Mouse (Mus musculus) thymus, postnatal 10 days (tissue): ENCODE results near the gene Foxg1.

Experiments used
- DNase-seq, 2 experiments: peaks; one replicate each; pipeline ENCODE4 v3.0.0; 2021; ENCODE audit warnings: low spot score in 2 of 2

The Foxg1 gene

DNA sequence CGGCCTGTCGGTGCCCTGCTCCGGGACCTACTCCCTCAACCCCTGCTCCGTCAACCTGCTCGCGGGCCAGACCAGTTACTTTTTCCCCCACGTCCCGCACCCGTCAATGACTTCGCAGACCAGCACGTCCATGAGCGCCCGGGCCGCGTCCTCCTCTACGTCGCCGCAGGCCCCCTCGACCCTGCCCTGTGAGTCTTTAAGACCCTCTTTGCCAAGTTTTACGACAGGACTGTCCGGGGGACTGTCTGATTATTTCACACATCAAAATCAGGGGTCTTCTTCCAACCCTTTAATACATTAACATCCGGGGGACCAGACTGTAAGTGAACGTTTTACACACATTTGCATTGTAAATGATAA lies 3.2 kb downstream of the Foxg1 start:
- DNase-seq = no peak

DNA sequence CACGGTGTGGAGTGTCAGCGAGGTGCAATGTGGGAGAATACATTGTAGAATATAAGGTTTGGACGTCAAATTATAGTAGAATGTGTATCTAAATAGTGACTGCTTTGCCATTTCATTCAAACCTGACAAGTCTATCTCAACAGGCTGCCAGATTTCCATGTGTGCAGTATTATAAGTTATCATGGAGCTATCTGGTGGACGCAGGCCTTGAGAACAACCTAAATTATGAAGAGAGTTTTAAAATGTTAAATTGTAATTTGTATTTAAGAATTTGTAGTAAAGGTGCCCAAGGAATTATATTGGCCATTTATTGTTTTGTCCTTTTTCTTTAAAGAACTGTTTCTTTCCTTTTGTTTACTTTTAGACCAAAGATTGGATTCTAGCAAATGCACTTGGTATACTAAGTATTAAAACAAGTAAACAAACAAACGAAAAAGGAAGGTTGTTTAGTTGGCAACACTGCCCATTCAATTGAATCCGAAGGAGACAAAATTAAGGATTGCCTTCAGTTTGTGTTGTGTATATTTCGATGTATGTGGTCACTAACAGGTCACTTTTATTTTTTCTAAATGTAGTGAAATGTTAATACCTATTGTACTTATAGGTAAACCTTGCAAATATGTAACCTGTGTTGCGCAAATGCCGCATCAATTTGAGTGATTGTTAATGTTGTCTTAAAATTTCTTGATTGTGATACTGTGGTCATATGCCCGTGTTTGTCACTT lies 3.8 kb downstream of the Foxg1 start:
- DNase-seq = no peak

DNA sequence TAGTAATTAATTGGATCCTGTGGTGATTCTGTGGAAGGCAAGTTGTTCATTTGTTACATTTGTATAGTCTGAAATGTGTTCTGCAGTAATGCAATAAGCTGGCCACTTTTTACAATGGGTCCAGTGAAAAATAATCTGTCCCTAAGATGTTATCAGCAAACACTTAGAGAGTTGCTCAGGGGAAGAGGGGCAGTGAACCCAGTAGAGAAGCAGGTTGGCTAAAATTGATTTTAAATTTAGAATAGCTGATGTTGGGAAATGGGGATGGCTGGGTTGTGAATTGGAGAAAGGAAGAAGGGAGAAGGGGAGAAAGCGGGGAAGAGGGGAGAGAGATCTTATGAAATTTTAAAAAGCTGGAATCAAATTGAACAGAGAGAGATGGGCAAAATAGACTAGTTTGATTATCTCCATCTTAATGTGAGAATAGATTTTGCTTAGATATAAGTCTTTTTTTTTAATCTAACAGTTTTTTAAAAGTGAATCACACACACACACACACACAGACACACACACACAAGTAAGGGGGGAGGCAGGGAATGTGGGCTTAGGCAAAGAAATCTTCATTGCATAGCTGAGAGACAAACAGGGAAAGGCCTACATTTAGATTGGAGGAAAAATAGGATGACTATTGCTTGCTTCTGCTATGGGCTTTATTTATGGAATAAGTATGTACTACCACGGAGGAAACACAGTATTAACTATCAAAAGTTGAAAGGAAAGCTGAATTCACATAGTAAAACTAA lies 5.6 kb downstream of the Foxg1 start:
- DNase-seq = no peak

DNA sequence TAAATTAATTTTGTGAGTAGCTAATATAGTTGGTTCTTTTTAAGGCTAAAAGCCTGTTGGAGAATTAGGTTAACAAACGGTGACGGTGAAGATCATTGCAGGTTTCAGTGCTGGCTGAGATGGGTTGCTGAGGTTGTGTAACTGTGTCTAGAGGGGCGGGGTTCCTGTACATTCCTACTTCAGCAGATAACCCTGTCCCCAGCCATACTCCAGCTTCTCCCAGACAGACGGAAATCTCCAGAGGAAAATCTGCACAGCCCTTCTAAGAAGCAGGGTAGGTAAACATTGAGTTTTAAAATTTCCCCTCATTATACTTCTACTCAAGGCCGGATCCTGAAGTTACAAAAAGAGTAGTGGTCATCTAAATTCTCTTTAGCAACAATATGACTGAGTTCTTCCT lies 7.2 kb downstream of the Foxg1 start:
- no peak for DNase-seq

DNA sequence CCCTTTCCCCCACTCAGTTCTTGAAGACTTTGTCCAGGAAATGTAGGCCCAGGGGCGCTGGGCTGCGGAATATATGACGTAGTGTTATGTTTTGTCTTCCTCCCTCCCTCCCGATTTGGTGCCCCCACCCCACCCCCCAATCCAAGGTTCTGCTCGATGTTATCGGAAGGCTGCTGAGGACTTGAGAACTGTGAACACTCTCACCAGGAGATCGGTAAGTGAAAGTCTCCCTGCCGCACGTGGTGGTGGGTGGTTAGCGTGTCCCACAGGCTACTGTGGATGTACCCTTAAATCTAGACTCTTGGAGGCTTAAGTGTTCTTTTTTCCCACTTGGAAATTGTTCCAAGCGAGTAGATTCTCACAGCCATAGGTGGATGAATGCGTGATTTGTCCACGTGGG lies 7.8 kb downstream of the Foxg1 start:
- DNase-seq = no peak

DNA sequence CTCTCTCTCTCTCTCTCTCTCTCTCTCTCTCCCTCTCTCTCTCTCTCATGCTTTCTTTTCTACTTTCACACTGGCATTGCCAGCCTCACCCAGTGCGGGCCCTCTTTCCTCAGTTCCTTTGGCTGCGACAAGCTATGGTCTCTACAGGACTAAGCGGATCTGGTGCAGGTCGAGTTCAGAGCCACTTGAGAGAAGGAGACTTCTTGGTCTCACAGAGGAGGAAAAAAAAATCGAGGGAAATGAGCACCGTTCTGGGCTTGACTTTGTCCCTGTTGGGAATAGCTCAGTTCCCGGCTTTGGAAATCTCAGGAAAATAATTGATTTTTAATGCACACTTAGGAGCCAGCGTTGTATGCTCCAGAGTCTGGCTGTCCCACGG lies 8.5 kb downstream of the Foxg1 start:
- no peak for DNase-seq

DNA sequence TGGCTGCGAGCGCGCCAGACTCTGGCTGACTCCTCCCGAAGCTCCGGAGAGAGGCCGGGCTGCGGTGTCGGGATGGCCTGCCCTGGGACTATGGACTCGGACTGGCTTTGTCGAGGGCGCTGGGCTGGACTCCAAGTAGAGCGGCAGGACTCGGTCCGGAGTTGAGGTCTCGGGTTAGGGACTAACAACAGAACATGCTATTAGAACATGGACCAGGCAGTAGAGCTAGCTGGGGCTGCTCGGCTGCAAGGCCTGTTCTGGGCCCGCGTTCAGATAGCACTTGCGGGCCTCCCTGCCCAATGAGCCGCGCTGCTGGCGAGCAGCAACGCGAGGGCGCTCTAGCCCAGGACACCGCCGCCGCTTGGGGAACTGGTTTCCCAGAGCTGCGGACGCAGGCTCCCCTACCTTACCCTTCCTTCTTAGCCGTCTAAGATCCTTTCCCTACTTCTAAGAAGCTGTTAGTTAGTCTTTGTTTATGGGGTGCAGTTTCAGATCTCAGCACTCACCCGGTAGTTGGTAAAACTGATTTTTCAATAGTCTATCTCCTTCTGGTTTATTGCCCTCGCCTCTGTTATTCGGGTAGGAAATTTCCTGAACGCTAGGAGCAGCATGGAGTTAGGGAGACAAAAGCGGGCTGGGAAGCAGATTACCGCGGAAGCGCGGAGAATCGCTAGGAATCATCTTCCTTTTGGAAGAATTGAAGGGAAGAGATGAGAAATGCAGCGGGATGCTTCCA lies 9.0 kb downstream of the Foxg1 start:
- DNase-seq = no peak

DNA sequence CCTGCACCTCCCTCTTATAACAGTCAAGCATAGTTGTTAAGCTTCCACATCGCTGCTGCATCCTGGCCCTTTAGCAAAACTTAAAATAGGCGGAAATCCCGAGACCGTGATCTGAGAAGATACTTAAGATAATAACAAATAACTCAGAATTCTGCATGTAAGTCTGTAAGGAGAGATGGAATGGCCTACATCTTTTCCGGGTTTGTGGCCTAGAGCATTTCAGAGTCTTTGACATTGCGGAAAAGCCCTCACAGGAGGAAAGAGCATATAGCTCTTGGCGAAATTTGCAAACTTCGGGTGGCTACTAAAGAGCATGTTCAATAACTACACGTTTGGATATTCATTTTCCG lies 9.6 kb downstream of the Foxg1 start:
- DNase-seq = no peak

DNA sequence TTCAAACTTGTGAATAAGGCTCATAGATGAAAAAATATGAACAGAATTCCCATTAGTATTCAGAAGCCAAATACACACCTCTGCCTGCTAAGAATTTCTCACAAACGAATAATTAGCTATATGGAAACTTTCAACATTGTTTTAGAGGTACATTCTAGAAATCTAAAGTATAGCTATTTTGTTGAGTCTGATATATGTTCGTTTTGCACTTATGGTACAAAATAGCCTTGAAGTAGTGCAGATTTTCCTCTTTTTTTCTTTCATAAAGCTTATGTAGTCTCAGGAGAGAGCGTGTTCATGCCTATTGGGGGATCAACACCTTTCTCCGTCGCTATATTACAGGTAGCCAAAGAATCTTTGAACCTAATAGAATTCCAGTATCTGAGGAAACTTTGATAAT lies 10.4 kb downstream of the Foxg1 start:
- DNase-seq = no peak

DNA sequence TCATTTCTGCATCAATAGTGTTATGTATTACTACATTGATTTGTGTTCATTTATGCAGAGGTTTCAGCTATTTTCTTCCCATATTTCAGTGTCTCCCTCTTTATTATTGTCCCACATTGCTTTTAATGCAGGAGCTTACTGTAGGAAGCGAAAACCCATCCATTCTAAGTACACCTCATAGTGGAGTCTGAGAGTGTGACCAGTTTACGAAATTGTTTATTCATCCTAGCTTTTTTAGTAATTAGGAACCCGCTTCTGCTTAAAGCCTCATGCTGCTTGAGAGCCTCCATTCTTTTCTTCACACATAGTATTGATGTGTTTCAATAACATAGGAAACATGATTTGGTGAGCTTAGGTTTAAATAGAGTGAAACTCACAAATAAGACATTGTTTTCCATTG lies 11.2 kb downstream of the Foxg1 start:
- no peak for DNase-seq

DNA sequence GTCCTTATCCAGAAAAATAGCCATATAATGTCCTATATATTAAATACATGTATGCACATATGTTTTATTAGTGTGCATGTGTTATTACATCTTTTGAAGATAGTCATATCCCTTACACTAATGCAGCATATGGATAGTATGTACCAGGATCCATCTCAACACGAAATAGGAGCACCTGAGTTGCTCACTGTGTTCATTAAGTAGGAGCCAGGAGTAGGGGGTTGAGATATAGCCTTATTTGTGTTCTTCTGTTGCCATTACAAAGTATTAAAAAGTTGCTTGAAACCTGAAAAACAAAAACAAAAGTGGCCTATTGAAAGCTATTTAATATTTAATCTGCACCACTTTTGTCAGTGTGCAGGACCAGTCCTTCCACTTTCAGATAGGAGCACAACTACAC lies 11.7 kb downstream of the Foxg1 start:
- no peak for DNase-seq

DNA sequence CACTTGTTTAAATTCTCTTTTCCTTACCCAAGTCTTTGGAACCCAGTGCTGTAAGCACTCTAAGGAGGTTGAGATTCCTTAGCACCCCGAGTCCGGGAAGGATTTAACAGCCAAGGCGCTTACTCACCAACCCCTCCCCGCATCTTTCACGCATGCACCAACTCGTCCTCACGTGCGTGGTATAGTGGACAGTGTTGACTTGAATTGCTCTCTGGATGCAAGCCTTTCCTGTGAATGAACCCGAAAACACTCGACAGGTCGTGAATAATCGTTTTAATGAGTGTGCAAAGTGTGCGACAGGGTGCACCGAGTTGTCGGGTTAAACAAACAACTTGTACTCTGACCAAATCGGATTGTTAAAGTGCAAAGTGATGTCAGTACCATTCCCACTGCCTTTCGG lies 12.4 kb downstream of the Foxg1 start:
- DNase-seq = no peak

DNA sequence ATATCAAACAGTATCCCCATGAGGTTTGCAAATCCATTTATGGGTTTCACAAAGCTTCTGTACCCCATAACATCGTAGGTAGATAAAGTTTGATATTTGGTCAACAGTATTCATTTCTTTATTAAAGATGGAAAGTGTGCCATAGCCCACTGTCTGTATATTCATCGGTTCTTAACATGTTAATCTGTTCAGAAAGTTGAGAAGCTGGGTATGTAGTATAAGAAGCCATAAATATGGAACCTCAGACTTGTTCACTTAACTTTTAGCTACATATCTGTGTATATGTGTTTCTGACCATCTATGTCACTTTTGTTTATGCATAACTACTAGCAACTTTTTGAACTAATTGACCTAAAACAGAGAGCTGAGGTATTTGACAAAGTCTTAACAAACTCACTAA lies 13.5 kb downstream of the Foxg1 start:
- DNase-seq = no peak

DNA sequence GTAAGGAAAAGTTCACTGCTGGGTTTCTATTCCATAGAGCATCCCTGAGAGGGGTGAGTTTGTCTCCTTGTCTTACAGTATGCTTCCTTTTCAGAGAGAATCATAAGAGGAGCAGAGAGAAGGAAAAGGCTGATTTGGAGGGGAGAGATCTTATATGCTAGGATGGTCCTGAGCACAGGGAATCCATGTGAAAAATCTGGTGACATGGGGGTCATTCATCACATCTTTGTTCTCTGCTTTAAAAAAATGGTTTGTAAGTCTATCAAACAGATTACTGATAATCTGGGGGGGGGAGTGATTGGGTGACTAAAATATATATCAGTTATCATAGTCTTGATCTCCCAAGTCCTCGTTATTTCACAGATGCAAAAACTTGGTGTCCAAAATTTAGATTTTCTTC lies 14.3 kb downstream of the Foxg1 start:
- no peak for DNase-seq

DNA sequence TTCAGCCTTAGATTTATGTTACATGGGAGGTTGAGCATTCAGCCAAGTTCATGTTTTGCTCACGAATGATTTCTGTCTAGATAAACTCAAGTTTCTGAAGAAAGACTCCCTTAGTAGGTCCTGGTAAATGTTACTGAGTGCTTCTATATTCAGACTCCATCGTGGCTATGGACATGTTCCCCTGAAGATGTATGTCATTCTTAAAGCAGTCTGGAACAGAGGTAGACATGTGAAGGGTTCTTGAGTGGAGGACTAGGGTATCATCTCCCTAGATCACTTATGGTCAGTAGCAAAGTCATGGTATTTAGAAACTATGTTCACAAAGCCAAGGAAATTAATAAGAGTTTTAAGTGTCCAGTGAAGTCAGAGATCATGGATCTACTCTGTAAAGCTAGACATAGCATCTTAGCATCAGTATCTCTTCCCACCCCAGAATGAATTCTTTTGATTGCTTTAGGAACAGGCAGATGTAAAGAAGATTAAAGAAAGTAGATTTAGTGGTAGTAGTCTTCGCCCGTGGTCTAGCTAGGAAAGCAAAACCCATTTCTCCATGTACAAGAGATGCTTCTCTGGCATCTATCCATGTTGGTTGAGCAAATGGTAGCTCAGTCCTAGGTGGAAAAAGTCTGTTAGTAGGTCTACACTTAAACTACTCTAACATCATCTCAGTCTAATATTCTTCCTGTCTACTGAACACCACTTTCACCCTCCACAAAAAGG lies 15.1 kb downstream of the Foxg1 start:
- DNase-seq = no peak

DNA sequence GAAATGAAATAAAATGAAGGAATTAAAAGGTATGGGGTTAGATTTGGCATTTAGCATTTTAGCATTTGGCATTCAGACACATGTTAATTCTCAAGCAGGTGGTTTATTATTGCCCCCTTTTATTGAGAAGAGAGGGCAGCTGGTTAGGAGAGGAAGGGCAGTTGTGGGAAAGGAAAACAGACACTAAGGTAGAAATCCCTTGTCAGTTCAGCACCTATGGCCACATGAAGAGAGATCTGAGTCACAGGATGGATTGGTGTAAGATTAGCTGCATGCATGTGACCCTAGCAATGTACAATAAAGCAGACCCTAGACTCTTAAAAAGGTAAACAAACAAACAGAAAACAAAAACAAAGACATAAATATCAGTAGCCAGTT lies 15.7 kb downstream of the Foxg1 start:
- no peak for DNase-seq

DNA sequence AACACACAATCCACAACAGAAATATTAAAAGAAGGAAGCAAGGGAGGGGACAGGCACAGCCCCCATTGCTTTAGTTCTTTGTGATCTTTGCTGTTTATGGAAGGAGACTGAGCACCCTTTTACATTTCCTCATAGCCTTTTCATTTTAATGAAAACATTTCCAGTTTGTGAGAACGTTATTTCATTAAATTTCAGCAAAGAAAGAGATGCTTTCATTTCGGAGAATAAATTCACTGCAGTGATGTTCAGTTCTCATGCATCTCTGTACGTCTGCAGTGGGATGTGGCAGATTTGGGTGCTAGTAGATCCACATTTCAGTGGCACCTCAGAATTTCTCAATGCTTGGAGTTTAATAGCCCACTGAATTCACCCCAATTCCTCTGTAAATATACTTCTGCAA lies 16.2 kb downstream of the Foxg1 start:
- no peak for DNase-seq

DNA sequence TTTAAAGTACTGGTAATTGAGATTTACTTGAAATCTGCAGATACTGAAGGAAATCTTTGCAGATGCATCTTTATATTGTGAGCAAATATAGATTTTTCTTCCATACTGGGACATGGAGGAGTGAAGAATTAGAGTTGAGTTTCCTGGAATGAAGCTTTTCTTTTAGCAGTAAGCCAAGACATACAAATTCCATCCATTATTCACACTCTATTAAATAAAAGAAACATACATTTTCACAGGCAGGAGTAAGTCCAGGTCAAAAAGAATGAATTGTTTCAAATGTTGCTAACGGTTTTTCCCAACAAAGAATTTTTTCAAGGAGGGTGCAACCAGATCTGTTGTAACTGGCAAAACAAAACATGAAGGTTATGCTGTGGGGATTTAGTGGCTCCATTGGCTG lies 17.2 kb downstream of the Foxg1 start:
- DNase-seq = no peak

DNA sequence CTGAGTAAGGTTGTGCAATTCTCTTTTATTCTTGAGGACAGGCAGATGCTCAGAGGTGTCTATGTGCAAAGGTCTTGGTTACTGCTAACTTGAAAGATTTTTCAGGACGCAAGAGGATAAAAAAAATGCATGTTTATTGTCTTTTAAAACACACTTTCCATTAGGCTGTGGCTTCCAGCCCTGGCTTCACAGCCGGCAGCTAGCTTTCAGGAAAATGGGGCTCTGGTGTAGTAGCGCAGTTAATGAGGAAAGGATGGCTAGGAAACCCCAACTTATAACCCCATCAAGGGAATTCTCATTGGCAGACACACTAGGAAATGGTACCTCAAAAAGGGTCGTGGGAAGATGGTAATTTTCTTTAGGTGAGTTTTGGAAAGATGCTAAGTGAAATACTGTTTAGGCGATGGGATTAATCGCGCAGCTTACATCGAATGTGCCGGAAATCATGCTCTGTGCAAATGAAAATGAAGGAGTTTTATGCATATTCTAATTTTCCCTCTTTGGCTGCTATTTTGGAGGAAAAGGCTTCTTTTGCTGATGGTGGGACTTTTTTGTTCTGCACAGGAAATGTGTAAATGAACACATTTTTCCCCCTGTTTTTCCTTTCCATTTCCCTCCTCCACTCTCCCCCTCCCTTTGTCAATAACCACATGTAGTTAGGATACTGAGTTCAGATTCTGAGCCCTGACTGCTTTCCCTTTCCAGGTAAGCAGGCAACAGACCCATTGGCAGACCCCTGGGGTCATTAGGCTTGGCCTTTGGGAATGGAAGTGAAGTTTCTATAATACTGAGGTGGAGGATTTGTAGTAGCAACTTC lies 17.8 kb downstream of the Foxg1 start:
- no peak for DNase-seq

DNA sequence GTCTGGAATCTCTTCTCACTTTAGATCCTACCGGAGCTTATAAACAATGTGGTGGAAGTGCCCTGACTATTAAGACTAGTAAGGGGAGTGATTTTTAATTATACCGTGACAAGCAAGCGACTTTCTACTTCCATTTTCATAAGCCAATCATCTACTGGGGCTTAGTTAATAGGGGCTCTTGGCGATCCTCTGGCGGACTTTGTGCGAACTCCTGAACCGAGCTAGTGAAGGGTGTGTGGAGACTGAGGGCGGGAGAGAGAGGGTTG lies 18.3 kb downstream of the Foxg1 start:
- DNase-seq = no peak

DNA sequence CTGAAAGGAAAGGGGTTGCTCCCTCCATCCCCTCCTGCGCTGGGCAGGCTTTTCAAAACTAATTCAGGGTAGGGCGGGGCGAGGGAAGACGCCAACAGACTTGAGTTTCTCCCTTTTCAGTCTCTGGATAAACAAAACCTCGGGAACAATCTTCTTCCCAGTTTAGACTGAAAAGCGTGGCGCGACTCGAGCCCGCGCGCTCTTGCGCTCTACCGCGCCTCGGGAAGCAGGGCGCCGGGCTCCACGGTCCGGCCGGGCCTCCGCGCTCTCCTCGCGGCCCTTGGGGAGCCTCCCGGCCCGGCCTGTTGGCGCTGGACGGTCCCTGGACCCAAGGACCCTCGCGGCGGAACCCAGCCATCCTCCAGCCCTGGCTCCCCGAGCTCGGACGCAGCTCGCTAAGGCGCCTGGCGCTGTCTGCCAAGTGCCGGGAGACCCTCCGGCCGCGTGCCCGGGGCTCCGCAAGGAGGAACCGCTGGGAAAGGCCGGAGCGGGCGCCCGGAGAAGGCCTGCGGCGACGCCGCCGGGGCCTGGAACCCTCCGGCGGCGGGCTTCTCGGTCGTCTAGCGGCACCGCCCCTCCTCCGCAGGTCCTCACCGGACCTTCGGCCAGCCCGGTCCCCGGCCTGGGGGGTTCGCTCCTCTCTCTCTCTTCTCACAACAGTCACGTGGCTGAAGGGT lies 18.8 kb downstream of the Foxg1 start:
- DNase-seq = no peak

DNA sequence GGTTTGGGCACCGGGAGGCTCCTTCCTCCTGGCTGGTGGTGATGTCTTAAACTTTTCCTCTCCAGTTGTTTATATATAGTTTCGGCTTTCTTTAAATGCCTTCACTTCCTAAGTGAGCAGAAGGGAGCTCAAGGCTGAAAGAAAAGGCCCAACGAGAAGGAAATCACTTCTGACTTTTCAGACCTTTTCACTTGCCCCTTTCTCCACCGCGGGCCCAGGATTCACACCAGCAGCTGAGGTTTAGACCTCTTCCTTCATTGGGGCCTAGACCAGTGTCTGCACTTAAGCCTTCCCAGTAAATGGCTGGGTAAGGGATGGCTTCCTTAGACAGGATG lies 19.3 kb downstream of the Foxg1 start:
- DNase-seq = no peak
